Mouse (Mus musculus) midbrain, embryonic 16.5 days (tissue): ENCODE measurements around the gene Vps39. TPM values are rescaled to one million over a fixed set of nuclear protein-coding genes. Genes with fewer than 3 reads are reported as not detected.

Experiments used
- ATAC-seq: fragments of 200-750 bp; cut with Nextera tagmentation; 2 replicates; pipeline ENCODE4 v1.8.0; 2017; ENCODE audit warnings: moderate TSS enrichment
- H3K27ac ChIP-seq: fragments of 300-500 bp; sonication (generic); 2 replicates; pipeline ENCODE4 v1.5.1; 2014; ENCODE audit warnings: mild to moderate bottlenecking, low read length, mixed read lengths
- H3K27me3 ChIP-seq: fragments of 300-500 bp; sonication (generic); 2 replicates; pipeline ENCODE4 v1.6.1; 2014; ENCODE audit warnings: low read depth, low read length, mixed read lengths; ENCODE audit not compliant: control insufficient read depth, insufficient read depth
- H3K36me3 ChIP-seq: fragments of 300-500 bp; sonication (generic); 2 replicates; pipeline ENCODE4 v1.6.1; 2014; ENCODE audit warnings: mild to moderate bottlenecking, low read length, moderate library complexity, mixed read lengths; ENCODE audit not compliant: control insufficient read depth, insufficient read depth
- H3K4me1 ChIP-seq: fragments of 300-500 bp; sonication (generic); 2 replicates; pipeline ENCODE4 v1.6.1; 2014; ENCODE audit warnings: mild to moderate bottlenecking, low read length, mixed read lengths; ENCODE audit not compliant: control insufficient read depth, insufficient read depth
- H3K4me2 ChIP-seq: fragments of 300-500 bp; sonication (generic); 2 replicates; pipeline ENCODE4 v1.6.1; 2014; ENCODE audit warnings: mild to moderate bottlenecking, low read length, mixed read lengths
- H3K4me3 ChIP-seq: fragments of 300-500 bp; sonication (generic); 2 replicates; pipeline ENCODE4 v1.5.1; 2014; ENCODE audit warnings: low read depth, mild to moderate bottlenecking, low read length, moderate library complexity, mixed read lengths
- H3K9ac ChIP-seq: fragments of 300-500 bp; sonication (generic); 2 replicates; pipeline ENCODE4 v1.6.1; 2014; ENCODE audit warnings: low read depth, low read length, mixed read lengths
- H3K9me3 ChIP-seq: fragments of 300-500 bp; sonication (generic); replicated peaks from 2 replicates; pipeline ENCODE4 v1.6.1; 2014; ENCODE audit warnings: mild to moderate bottlenecking, low read length, mixed read lengths; ENCODE audit not compliant: control insufficient read depth, poor library complexity, severe bottlenecking
- WGBS: fragments of 180-500 bp; shearing (Covaris S2); extraction: QIAGEN DNeasy Blood & Tissue Kit; methylation state at CpG from one replicate; pipeline ENCODE4 v1.1.7; 2014; 5-methylcytosine and 5-hydroxymethylcytosine counted together
- polyA plus RNA-seq: library from polyadenylated mRNA; unstranded; fragments of >200 nt; fragmentation: Nextera tagmentation; extraction: Ambion mirVana; gene quantifications from 2 replicates; pipeline ENCODE4 v1.2.1, GENCODE M21; 2015

Vps39 gene
- polyA plus RNA-seq, 1 experiment from 2014 or later: 48.9 TPM

- H3K27ac ChIP-seq: no peak overlapping the region
- H3K9me3 ChIP-seq: no peaks in the 10 kb centered on the region
- H3K9ac ChIP-seq: no peak overlapping the region
- no peak overlapping the region for H3K4me2 ChIP-seq
- H3K36me3 ChIP-seq: no peaks in the 10 kb centered on the region
- no peaks in the 10 kb centered on the region for H3K27me3 ChIP-seq
- no peak for ATAC-seq
- WGBS: 97% methylated on average over 3 of the region's 3 CpGs
- H3K4me3 ChIP-seq: no peak overlapping the region
- no peaks in the 10 kb centered on the region for H3K4me1 ChIP-seq
These were observed 64.5 kb downstream of the Vps39 start for GRCm38 (mm10) chr2:120288401-120288800.

- no peaks in the 10 kb centered on the region for H3K27me3 ChIP-seq
- H3K4me1 ChIP-seq: no peaks in the 10 kb centered on the region
- H3K4me2 ChIP-seq: no peak overlapping the region
- no peak overlapping the region for H3K27ac ChIP-seq
- no peaks in the 10 kb centered on the region for H3K36me3 ChIP-seq
- H3K4me3 ChIP-seq: no peak overlapping the region
- H3K9ac ChIP-seq: no peak overlapping the region
- no peak for ATAC-seq
- no peaks in the 10 kb centered on the region for H3K9me3 ChIP-seq
- 70% methylated on average over 4 of the region's 4 CpGs for WGBS
These were observed 67.3 kb downstream of the Vps39 start for GRCm38 (mm10) chr2:120285639-120286038.

- no peaks in the 10 kb centered on the region for H3K9me3 ChIP-seq
- no peaks in the 10 kb centered on the region for H3K36me3 ChIP-seq
- H3K27me3 ChIP-seq: no peaks in the 10 kb centered on the region
- no peak overlapping the region for H3K4me2 ChIP-seq
- H3K9ac ChIP-seq: no peak overlapping the region
- no peak overlapping the region for H3K4me3 ChIP-seq
- ATAC-seq: no peak
- H3K27ac ChIP-seq: no peak overlapping the region
- H3K4me1 ChIP-seq: no peaks in the 10 kb centered on the region
These were observed 68.2 kb downstream of the Vps39 start for GRCm38 (mm10) chr2:120284705-120285104.

GRCm38 (mm10) chr2:120284094-120284493, 68.8 kb downstream of the Vps39 start:
- no peak overlapping the region for H3K4me3 ChIP-seq
- H3K36me3 ChIP-seq: no peaks in the 10 kb centered on the region
- 86% methylated on average over 5 of the region's 5 CpGs for WGBS
- no peaks in the 10 kb centered on the region for H3K27me3 ChIP-seq
- no peak overlapping the region for H3K27ac ChIP-seq
- ATAC-seq: no peak
- H3K4me2 ChIP-seq: no peak overlapping the region
- no peak overlapping the region for H3K9ac ChIP-seq
- no peaks in the 10 kb centered on the region for H3K4me1 ChIP-seq
- no peaks in the 10 kb centered on the region for H3K9me3 ChIP-seq

GRCm38 (mm10) chr2:120283550-120283949, 69.4 kb downstream of the Vps39 start:
- no peaks in the 10 kb centered on the region for H3K4me1 ChIP-seq
- H3K9ac ChIP-seq: no peak overlapping the region
- H3K36me3 ChIP-seq: no peaks in the 10 kb centered on the region
- no peak overlapping the region for H3K27ac ChIP-seq
- no peaks in the 10 kb centered on the region for H3K27me3 ChIP-seq
- WGBS: 58% methylated on average over 6 of the region's 6 CpGs
- H3K4me3 ChIP-seq: no peak overlapping the region
- ATAC-seq: no peak
- no peaks in the 10 kb centered on the region for H3K9me3 ChIP-seq
- H3K4me2 ChIP-seq: no peak overlapping the region

GRCm38 (mm10) chr2:120281221-120281620, 71.7 kb downstream of the Vps39 start:
- H3K4me3 ChIP-seq: no peak overlapping the region
- H3K36me3 ChIP-seq: no peaks in the 10 kb centered on the region
- H3K4me2 ChIP-seq: no peak overlapping the region
- no peaks in the 10 kb centered on the region for H3K9me3 ChIP-seq
- 49% methylated on average over 3 of the region's 3 CpGs for WGBS
- no peaks in the 10 kb centered on the region for H3K27me3 ChIP-seq
- H3K9ac ChIP-seq: no peak overlapping the region
- H3K4me1 ChIP-seq: no peaks in the 10 kb centered on the region
- ATAC-seq: no peak
- H3K27ac ChIP-seq: no peak overlapping the region

GRCm38 (mm10) chr2:120279961-120280360, 73.0 kb downstream of the Vps39 start:
- H3K4me1 ChIP-seq: no peaks in the 10 kb centered on the region
- ATAC-seq: no peak
- H3K36me3 ChIP-seq: no peaks in the 10 kb centered on the region
- no peak overlapping the region for H3K27ac ChIP-seq
- H3K9me3 ChIP-seq: no peaks in the 10 kb centered on the region
- H3K4me3 ChIP-seq: no peak overlapping the region
- no peak overlapping the region for H3K9ac ChIP-seq
- no peak overlapping the region for H3K4me2 ChIP-seq
- 14% methylated on average over 8 of the region's 8 CpGs for WGBS
- no peaks in the 10 kb centered on the region for H3K27me3 ChIP-seq

- Histone ChIP-seq H3K9ac (no peak overlapping the region), H3K27me3 (no peaks in the 10 kb centered on the region), H3K9me3 (no peaks in the 10 kb centered on the region), H3K4me1 (no peaks in the 10 kb centered on the region), H3K36me3 (no peaks in the 10 kb centered on the region), H3K4me3 (no peak overlapping the region), H3K4me2 (no peak overlapping the region), H3K27ac (no peak overlapping the region)
- 76% methylated on average over 4 of the region's 4 CpGs for WGBS
- no peak for ATAC-seq
These were observed 76.0 kb downstream of the Vps39 start for GRCm38 (mm10) chr2:120276951-120277350.

GRCm38 (mm10) chr2:120268635-120269034, 84.3 kb downstream of the Vps39 start:
- H3K4me1 ChIP-seq: no peaks in the 10 kb centered on the region; the same call in 1 of the 2 replicates
- no peaks in the 10 kb centered on the region for H3K36me3 ChIP-seq
- H3K27me3 ChIP-seq: no peaks in the 10 kb centered on the region
- no peak for ATAC-seq
- H3K27ac ChIP-seq: no peak overlapping the region
- H3K4me3 ChIP-seq: no peak overlapping the region
- H3K9me3 ChIP-seq: no peaks in the 10 kb centered on the region
- 0% methylated on average over 9 of the region's 9 CpGs for WGBS
- H3K4me2 ChIP-seq: 0 out of 2 replicates have a peak overlapping the region, but pooled peaks have one; percentile 15
- H3K9ac ChIP-seq: no peak overlapping the region
